Mouse (Mus musculus): ENCODE measurements around the gene Cfap161. TPM values are rescaled to one million over a fixed set of nuclear protein-coding genes. Genes with fewer than 3 reads are reported as not detected.

Gene Cfap161
- 0.45 and 0.52 TPM in 2 replicates for polyA plus RNA-seq (2012; rRNA removed)

- peak; percentile 92 for DNase-seq (ENCODE audit: low read depth)
- TF ChIP-seq CTCF (IDR thresholded peaks at IDR 0.05; ENCODE audit: borderline replicate concordance, extremely low read depth, insufficient read depth, insufficient read length) (no peak), POLR2A (IDR thresholded peaks at IDR 0.05; ENCODE audit: borderline replicate concordance, extremely low read depth, insufficient read depth, insufficient read length, poor library complexity, severe bottlenecking) (no peak)
Measured at GRCm38 (mm10) chr7:83794705-83795104, at the start of gene Cfap161. Gene Cfap161, minus strand, starts transcription at chr7:83794880.

GRCm38 (mm10) chr7:83842486-83843259 lies 48.0 kb upstream of the Cfap161 start:
- DNase-seq (ENCODE audit: low read depth): no peak
- no peak for TF ChIP-seq CTCF (IDR thresholded peaks at IDR 0.05; ENCODE audit: borderline replicate concordance, extremely low read depth, insufficient read depth, insufficient read length)
- TF ChIP-seq POLR2A (IDR thresholded peaks at IDR 0.05; ENCODE audit: borderline replicate concordance, extremely low read depth, insufficient read depth, insufficient read length, poor library complexity, severe bottlenecking): no peak

GRCm38 (mm10) chr7:83840076-83840475 lies 45.4 kb upstream of the Cfap161 start:
- DNase-seq (ENCODE audit: low read depth): no peak

GRCm38 (mm10) chr7:83838525-83839224 lies 44.0 kb upstream of the Cfap161 start:
- no peak for DNase-seq (ENCODE audit: low read depth)
- TF ChIP-seq POLR2A (IDR thresholded peaks at IDR 0.05; ENCODE audit: borderline replicate concordance, extremely low read depth, insufficient read depth, insufficient read length, poor library complexity, severe bottlenecking): no peak
- TF ChIP-seq CTCF (IDR thresholded peaks at IDR 0.05; ENCODE audit: borderline replicate concordance, extremely low read depth, insufficient read depth, insufficient read length): no peak

More at GRCm38 (mm10) chr7:83840076-83840475, 45.4 kb upstream of the Cfap161 start:
- TF ChIP-seq CTCF (IDR thresholded peaks at IDR 0.05; ENCODE audit: borderline replicate concordance, extremely low read depth, insufficient read depth, insufficient read length) (no peak), POLR2A (IDR thresholded peaks at IDR 0.05; ENCODE audit: borderline replicate concordance, extremely low read depth, insufficient read depth, insufficient read length, poor library complexity, severe bottlenecking) (no peak)

- TF ChIP-seq POLR2A (IDR thresholded peaks at IDR 0.05; ENCODE audit: borderline replicate concordance, extremely low read depth, insufficient read depth, insufficient read length, poor library complexity, severe bottlenecking) (no peak), CTCF (IDR thresholded peaks at IDR 0.05; ENCODE audit: borderline replicate concordance, extremely low read depth, insufficient read depth, insufficient read length) (no peak)
- no peak for DNase-seq (ENCODE audit: low read depth)
Measured at GRCm38 (mm10) chr7:83829355-83829754, 34.7 kb upstream of the Cfap161 start.

- TF ChIP-seq CTCF (IDR thresholded peaks at IDR 0.05; ENCODE audit: borderline replicate concordance, extremely low read depth, insufficient read depth, insufficient read length) (no peak), POLR2A (IDR thresholded peaks at IDR 0.05; ENCODE audit: borderline replicate concordance, extremely low read depth, insufficient read depth, insufficient read length, poor library complexity, severe bottlenecking) (no peak)
Measured at GRCm38 (mm10) chr7:83827402-83828076, 32.9 kb upstream of the Cfap161 start.

GRCm38 (mm10) chr7:83826808-83827207 lies 32.1 kb upstream of the Cfap161 start:
- TF ChIP-seq CTCF (IDR thresholded peaks at IDR 0.05; ENCODE audit: borderline replicate concordance, extremely low read depth, insufficient read depth, insufficient read length): no peak
- no peak for TF ChIP-seq POLR2A (IDR thresholded peaks at IDR 0.05; ENCODE audit: borderline replicate concordance, extremely low read depth, insufficient read depth, insufficient read length, poor library complexity, severe bottlenecking)
- no peak for DNase-seq (ENCODE audit: low read depth)

More at GRCm38 (mm10) chr7:83827402-83828076, 32.9 kb upstream of the Cfap161 start:
- no peak for DNase-seq (ENCODE audit: low read depth)

GRCm38 (mm10) chr7:83821951-83822350 lies 27.3 kb upstream of the Cfap161 start:
- no peak for TF ChIP-seq POLR2A (IDR thresholded peaks at IDR 0.05; ENCODE audit: borderline replicate concordance, extremely low read depth, insufficient read depth, insufficient read length, poor library complexity, severe bottlenecking)
- TF ChIP-seq CTCF (IDR thresholded peaks at IDR 0.05; ENCODE audit: borderline replicate concordance, extremely low read depth, insufficient read depth, insufficient read length): no peak

GRCm38 (mm10) chr7:83816886-83817285 lies 22.2 kb upstream of the Cfap161 start:
- DNase-seq (ENCODE audit: low read depth): no peak
- TF ChIP-seq CTCF (IDR thresholded peaks at IDR 0.05; ENCODE audit: borderline replicate concordance, extremely low read depth, insufficient read depth, insufficient read length) (no peak), POLR2A (IDR thresholded peaks at IDR 0.05; ENCODE audit: borderline replicate concordance, extremely low read depth, insufficient read depth, insufficient read length, poor library complexity, severe bottlenecking) (no peak)

More at GRCm38 (mm10) chr7:83821951-83822350, 27.3 kb upstream of the Cfap161 start:
- no peak for DNase-seq (ENCODE audit: low read depth)

GRCm38 (mm10) chr7:83815646-83816045 lies 21.0 kb upstream of the Cfap161 start:
- TF ChIP-seq POLR2A (IDR thresholded peaks at IDR 0.05; ENCODE audit: borderline replicate concordance, extremely low read depth, insufficient read depth, insufficient read length, poor library complexity, severe bottlenecking) (no peak), CTCF (IDR thresholded peaks at IDR 0.05; ENCODE audit: borderline replicate concordance, extremely low read depth, insufficient read depth, insufficient read length) (no peak)
- DNase-seq (ENCODE audit: low read depth): no peak

GRCm38 (mm10) chr7:83813993-83814392 lies 19.3 kb upstream of the Cfap161 start:
- TF ChIP-seq POLR2A (IDR thresholded peaks at IDR 0.05; ENCODE audit: borderline replicate concordance, extremely low read depth, insufficient read depth, insufficient read length, poor library complexity, severe bottlenecking): no peak
- no peak for TF ChIP-seq CTCF (IDR thresholded peaks at IDR 0.05; ENCODE audit: borderline replicate concordance, extremely low read depth, insufficient read depth, insufficient read length)
- DNase-seq (ENCODE audit: low read depth): peak; percentile 39

Measured in brain, embryonic 14.5 days (tissue).